Mouse (Mus musculus) intestine, embryonic 16.5 days (tissue): ENCODE results near the gene Arap1. TPM values are rescaled to one million over a fixed set of nuclear protein-coding genes. Genes with fewer than 3 reads are reported as not detected.
A peak's percentile ranks its signal among the peaks of the same experiment; 100 is the strongest.

Experiments used
- ATAC-seq: fragments of 200-750 bp; cut with Nextera tagmentation; 2 replicates; pipeline ENCODE4 v1.8.0; 2017; ENCODE audit warnings: moderate TSS enrichment, moderate library complexity
- H3K27ac ChIP-seq: fragments of 300-500 bp; sonication (generic); 2 replicates; pipeline ENCODE4 v1.5.1; 2014; ENCODE audit warnings: mild to moderate bottlenecking, low read length
- H3K27me3 ChIP-seq: fragments of 300-500 bp; sonication (generic); replicated peaks from 2 replicates; pipeline ENCODE4 v1.6.1; 2014; ENCODE audit warnings: low read length, control low read depth, mixed read lengths; ENCODE audit not compliant: control insufficient read depth, insufficient read depth
- H3K36me3 ChIP-seq: fragments of 300-500 bp; sonication (generic); 2 replicates; pipeline ENCODE4 v1.6.1; 2014; ENCODE audit warnings: low read length, control low read depth; ENCODE audit not compliant: control insufficient read depth, insufficient read depth
- H3K4me1 ChIP-seq: fragments of 300-500 bp; sonication (generic); 2 replicates; pipeline ENCODE4 v1.6.1; 2014; ENCODE audit warnings: low read length, control low read depth, mixed read lengths; ENCODE audit not compliant: control insufficient read depth, insufficient read depth
- H3K4me2 ChIP-seq: fragments of 300-500 bp; sonication (generic); 2 replicates; pipeline ENCODE4 v1.6.1; 2014; ENCODE audit warnings: low read depth, low read length, control low read depth
- H3K4me3 ChIP-seq: fragments of 300-500 bp; sonication (generic); 2 replicates; pipeline ENCODE4 v1.5.1; 2014; ENCODE audit warnings: mild to moderate bottlenecking, low read length
- H3K9ac ChIP-seq: fragments of 300-500 bp; sonication (generic); 2 replicates; pipeline ENCODE4 v1.6.1; 2014; ENCODE audit warnings: low read depth, low read length
- H3K9me3 ChIP-seq: fragments of 300-500 bp; sonication (generic); 2 replicates; pipeline ENCODE4 v1.6.1; 2016; ENCODE audit warnings: low read length, control low read depth; ENCODE audit not compliant: control insufficient read depth
- WGBS: fragments of 180-500 bp; shearing (Covaris S2); extraction: QIAGEN DNeasy Blood & Tissue Kit; methylation state at CpG from one replicate; pipeline ENCODE4 v1.1.7; 2014; 5-methylcytosine and 5-hydroxymethylcytosine counted together
- polyA plus RNA-seq: library from polyadenylated mRNA; unstranded; fragments of >200 nt; fragmentation: Nextera tagmentation; extraction: Ambion mirVana; gene quantifications from 2 replicates; pipeline ENCODE4 v1.2.1, GENCODE M21; 2015

Gene Arap1
- polyA plus RNA-seq, 1 experiment from 2014 or later = 61.8 TPM

- H3K9me3 ChIP-seq = no peaks in the 10 kb centered on the region
- WGBS = 62% methylated on average over 2 of the region's 2 CpGs
- H3K27ac ChIP-seq = no peak overlapping the region
- H3K36me3 ChIP-seq = 0 out of 2 replicates have a peak, but pooled peaks cover 6% of the 10 kb centered on the region
- no peak for ATAC-seq
- H3K4me3 ChIP-seq = no peak overlapping the region
- peaks cover 27% of the 10 kb centered on the region for H3K4me1 ChIP-seq
- H3K9ac ChIP-seq = no peak overlapping the region
- no peak overlapping the region for H3K4me2 ChIP-seq
- no peaks in the 10 kb centered on the region for H3K27me3 ChIP-seq
Observed at GRCm38 (mm10) chr7:101349861-101350260, 2.0 kb downstream of the Arap1 start.

- Histone ChIP-seq H3K36me3 (no peaks in the 10 kb centered on the region), H3K27ac (no peak overlapping the region), H3K4me1 (peaks cover 26% of the 10 kb centered on the region), H3K4me3 (no peak overlapping the region), H3K9ac (no peak overlapping the region), H3K9me3 (no peaks in the 10 kb centered on the region), H3K27me3 (no peaks in the 10 kb centered on the region), H3K4me2 (no peak overlapping the region)
- WGBS = 85% methylated on average over 4 of the region's 4 CpGs
- ATAC-seq = no peak
Observed at GRCm38 (mm10) chr7:101352404-101352803, 4.5 kb downstream of the Arap1 start.

GRCm38 (mm10) chr7:101354423-101354822 is 6.6 kb downstream of the Arap1 start:
- Histone ChIP-seq H3K27ac (peak overlapping the region; percentile 84), H3K4me2 (no peak overlapping the region; the same call in 1 of the 2 replicates), H3K36me3 (no peaks in the 10 kb centered on the region), H3K4me1 (peaks cover 20% of the 10 kb centered on the region), H3K9ac (peak overlapping the region; percentile 41), H3K9me3 (no peaks in the 10 kb centered on the region), H3K4me3 (no peak overlapping the region), H3K27me3 (no peaks in the 10 kb centered on the region)
- ATAC-seq = peak; percentile 89
- 51% methylated on average over 5 of the region's 5 CpGs for WGBS

- 87% methylated on average over 6 of the region's 6 CpGs for WGBS
- Histone ChIP-seq H3K4me1 (peaks cover 20% of the 10 kb centered on the region), H3K4me3 (no peak overlapping the region), H3K9me3 (no peaks in the 10 kb centered on the region), H3K27me3 (no peaks in the 10 kb centered on the region), H3K36me3 (no peaks in the 10 kb centered on the region), H3K9ac (no peak overlapping the region), H3K27ac (no peak overlapping the region), H3K4me2 (no peak overlapping the region)
- no peak for ATAC-seq
Observed at GRCm38 (mm10) chr7:101355551-101356100, 7.8 kb downstream of the Arap1 start.

- Histone ChIP-seq H3K4me1 (peaks cover 30% of the 10 kb centered on the region), H3K36me3 (no peaks in the 10 kb centered on the region), H3K9ac (0 out of 2 replicates have a peak overlapping the region, but pooled peaks have one; percentile 38), H3K4me3 (no peak overlapping the region), H3K9me3 (no peaks in the 10 kb centered on the region), H3K4me2 (no peak overlapping the region), H3K27ac (no peak overlapping the region), H3K27me3 (no peaks in the 10 kb centered on the region)
- ATAC-seq = no peak
- WGBS = 74% methylated on average over 3 of the region's 3 CpGs
Observed at GRCm38 (mm10) chr7:101356868-101357267, 9.0 kb downstream of the Arap1 start.

GRCm38 (mm10) chr7:101360406-101360805 is 12.5 kb downstream of the Arap1 start:
- Histone ChIP-seq H3K4me1 (peaks cover 26% of the 10 kb centered on the region), H3K4me3 (no peak overlapping the region), H3K4me2 (no peak overlapping the region), H3K9ac (no peak overlapping the region), H3K27me3 (no peaks in the 10 kb centered on the region), H3K9me3 (no peaks in the 10 kb centered on the region), H3K27ac (no peak overlapping the region), H3K36me3 (no peaks in the 10 kb centered on the region)
- WGBS = 65% methylated on average over 3 of the region's 3 CpGs
- no peak for ATAC-seq

- no peak for ATAC-seq
Observed at GRCm38 (mm10) chr7:101361021-101361420, 13.2 kb downstream of the Arap1 start.

GRCm38 (mm10) chr7:101361767-101362166 is 13.9 kb downstream of the Arap1 start:
- Histone ChIP-seq H3K4me3 (no peak overlapping the region), H3K36me3 (no peaks in the 10 kb centered on the region), H3K4me2 (no peak overlapping the region), H3K27ac (peak overlapping the region; percentile 48), H3K9ac (0 out of 2 replicates have a peak overlapping the region, but pooled peaks have one; percentile 14), H3K4me1 (peaks cover 26% of the 10 kb centered on the region), H3K27me3 (no peaks in the 10 kb centered on the region), H3K9me3 (no peaks in the 10 kb centered on the region)
- ATAC-seq = peak; percentile 44
- 57% methylated on average over 4 of the region's 4 CpGs for WGBS

More at GRCm38 (mm10) chr7:101361021-101361420, 13.2 kb downstream of the Arap1 start:
- Histone ChIP-seq H3K4me1 (peaks cover 26% of the 10 kb centered on the region), H3K9me3 (no peaks in the 10 kb centered on the region), H3K9ac (no peak overlapping the region), H3K27ac (no peak overlapping the region; the same call in 1 of the 2 replicates), H3K4me3 (no peak overlapping the region), H3K36me3 (no peaks in the 10 kb centered on the region), H3K4me2 (no peak overlapping the region), H3K27me3 (no peaks in the 10 kb centered on the region)
- WGBS = 88% methylated on average over 4 of the region's 4 CpGs

GRCm38 (mm10) chr7:101362791-101363191 is 14.9 kb downstream of the Arap1 start:
- Histone ChIP-seq H3K27me3 (no peaks in the 10 kb centered on the region), H3K27ac (no peak overlapping the region), H3K4me2 (no peak overlapping the region), H3K9ac (no peak overlapping the region), H3K9me3 (no peaks in the 10 kb centered on the region), H3K4me1 (peaks cover 18% of the 10 kb centered on the region), H3K4me3 (no peak overlapping the region), H3K36me3 (no peaks in the 10 kb centered on the region)
- 67% methylated on average over 5 of the region's 5 CpGs for WGBS
- no peak for ATAC-seq

- Histone ChIP-seq H3K27ac (no peak overlapping the region), H3K4me2 (no peak overlapping the region), H3K9me3 (no peaks in the 10 kb centered on the region), H3K9ac (no peak overlapping the region), H3K27me3 (no peaks in the 10 kb centered on the region), H3K36me3 (no peaks in the 10 kb centered on the region), H3K4me3 (no peak overlapping the region), H3K4me1 (peaks cover 20% of the 10 kb centered on the region)
- 73% methylated on average over 5 of the region's 5 CpGs for whole genome bisulfite sequencing
- no peak for ATAC-seq
Observed at GRCm38 (mm10) chr7:101363914-101364313, 16.0 kb downstream of the Arap1 start.
